In the genomic region with DNA sequence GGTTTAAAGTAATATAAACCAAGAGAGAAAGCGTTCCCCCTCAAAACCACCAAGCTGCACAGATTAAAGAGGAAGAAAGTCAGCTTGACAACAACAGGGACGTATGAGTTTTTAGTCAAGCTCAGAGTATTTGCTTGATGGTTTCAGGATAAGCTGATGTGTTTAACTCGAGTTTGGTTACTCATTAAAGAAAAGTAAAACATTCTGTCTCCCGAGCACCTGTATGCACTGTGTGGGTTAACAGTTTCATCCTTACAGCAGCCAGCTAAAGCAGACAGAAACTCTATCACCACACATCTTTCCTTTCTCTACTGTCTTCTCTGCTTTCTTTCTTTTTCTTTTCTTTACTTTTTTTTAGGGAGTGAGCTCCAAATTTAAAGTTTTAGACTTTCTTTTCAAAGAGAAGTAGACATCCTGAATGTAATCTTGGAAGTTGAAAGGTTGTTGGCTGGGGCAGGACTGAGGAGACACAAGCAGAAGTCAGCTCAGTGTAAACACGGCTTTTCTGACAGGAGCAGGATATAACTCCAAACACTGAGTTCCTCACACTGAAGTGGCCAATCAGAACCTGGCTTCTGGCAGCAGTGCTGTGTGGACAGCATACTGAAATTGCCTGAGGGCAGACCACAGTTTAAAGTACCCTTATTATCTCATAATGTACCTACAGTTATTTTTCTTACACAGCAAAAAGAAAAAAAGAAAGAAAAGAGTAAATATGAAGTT, we compare ENCODE assay signal across 8 mouse cellular contexts.
DNase-seq lines count a peak whose midpoint lies in the region; ATAC-seq and TF ChIP-seq lines count a peak whose summit lies in the region.
"Had no signal": no experiment of that assay in that cellular context is flagged by ENCODE, and none has a peak within 500 bp of the region (broad histone marks: within the 10 kb centered on the region; RNA-seq: fewer than 3 reads in every experiment).

No protein-coding gene starts in this region.

- H3K27me3 ChIP-seq in neural tube, embryonic 15.5 days (replicated peaks): no peaks in the 10 kb centered on the region

- H3K9me3 ChIP-seq in neural tube, embryonic 15.5 days (replicated peaks): no peaks in the 10 kb centered on the region

- no peak for DNase-seq in layer of hippocampus, adult 2 months (ENCODE audit: low spot score in 2 of 2)
- DNase-seq in layer of hippocampus, adult 11-12 months (ENCODE audit: low spot score): no peak
- peak; percentile 29 for DNase-seq in brain, embryonic 14.5 days (ENCODE audit: low read depth)
- no peak for DNase-seq in ovary, adult 18-20 months (ENCODE audit: low spot score)
- no peak for DNase-seq in layer of hippocampus, adult 9-10 months (ENCODE audit: low spot score)
- DNase-seq: adrenal gland, adult 8-10 months had no signal

- H3K36me3 ChIP-seq in neural tube, embryonic 15.5 days: no peaks in the 10 kb centered on the region

- TF ChIP-seq CTCF in layer of hippocampus, adult 2 months (conservative IDR thresholded peaks at IDR 0.05): no peak
- no peak for TF ChIP-seq CTCF in brain, embryonic 14.5 days (IDR thresholded peaks at IDR 0.05; ENCODE audit: borderline replicate concordance, extremely low read depth, insufficient read depth, insufficient read length)

- H3K4me2 ChIP-seq in neural tube, embryonic 15.5 days: peak overlapping the region; percentile 96

- ATAC-seq in hematopoietic stem cell, adult 5-6 weeks (replicated peaks in 1 of 2; ENCODE audit: insufficient read depth in 1 of 2, low FRiP score in 2 of 2, low TSS enrichment in 1 of 2, low read depth in 1 of 2, poor library complexity in 2 of 2, severe bottlenecking in 2 of 2): peak; percentile 35 to 49; a peak in 2 of 4 replicates
- no peak for ATAC-seq in neural tube, embryonic 15.5 days (ENCODE audit: low FRiP score)

- peaks cover 19% of the 10 kb centered on the region for H3K4me1 ChIP-seq in neural tube, embryonic 15.5 days

- no peak for TF ChIP-seq POLR2A in brain, embryonic 14.5 days (IDR thresholded peaks at IDR 0.05; ENCODE audit: borderline replicate concordance, extremely low read depth, insufficient read depth, insufficient read length, poor library complexity, severe bottlenecking)

- 59% methylated on average over 5 of the region's 5 CpGs for WGBS in neural tube, embryonic 15.5 days

- no peak overlapping the region for H3K9ac ChIP-seq in neural tube, embryonic 15.5 days (replicated peaks)

- H3K4me3 ChIP-seq in layer of hippocampus, adult 2 months: peak overlapping the region; percentile 79
- H3K4me3 ChIP-seq in neural tube, embryonic 15.5 days (replicated peaks): no peak overlapping the region

- peak overlapping the region; percentile 88; the same call in 1 of the 2 replicates for H3K27ac ChIP-seq in layer of hippocampus, adult 2 months
- no peak overlapping the region for H3K27ac ChIP-seq in neural tube, embryonic 15.5 days (replicated peaks)
